Mouse (Mus musculus) forebrain, embryonic 13.5 days (tissue): Measurements from ENCODE around the gene Wbp4. TPM values are rescaled to one million over a fixed set of nuclear protein-coding genes. Genes with fewer than 3 reads are reported as not detected.

Experiments used
- ATAC-seq: fragments of 200-750 bp; cut with Nextera tagmentation; 2 replicates; pipeline ENCODE4 v1.8.0; 2017
- H3K27ac ChIP-seq: fragments of 300-500 bp; sonication (generic); 2 replicates; pipeline ENCODE4 v1.5.1; 2015; ENCODE audit warnings: inconsistent platforms, mild to moderate bottlenecking, moderate library complexity
- H3K27me3 ChIP-seq: fragments of 300-500 bp; sonication (generic); 2 replicates; pipeline ENCODE4 v1.6.1; 2015; ENCODE audit warnings: mild to moderate bottlenecking, inconsistent platforms
- H3K36me3 ChIP-seq: fragments of 300-500 bp; sonication (generic); 2 replicates; pipeline ENCODE4 v1.6.1; 2015; ENCODE audit warnings: mild to moderate bottlenecking, inconsistent platforms; ENCODE audit not compliant: poor library complexity, severe bottlenecking
- H3K4me1 ChIP-seq: fragments of 300-500 bp; sonication (generic); 2 replicates; pipeline ENCODE4 v1.6.1; 2015; ENCODE audit warnings: inconsistent platforms
- H3K4me2 ChIP-seq: fragments of 300-500 bp; sonication (generic); 2 replicates; pipeline ENCODE4 v1.6.1; 2015; ENCODE audit warnings: inconsistent platforms, mild to moderate bottlenecking, moderate library complexity
- H3K4me3 ChIP-seq: fragments of 300-500 bp; sonication (generic); 2 replicates; pipeline ENCODE4 v1.5.1; 2015; ENCODE audit warnings: mild to moderate bottlenecking, inconsistent platforms
- H3K9ac ChIP-seq: fragments of 300-500 bp; sonication (generic); 2 replicates; pipeline ENCODE4 v1.6.1; 2015; ENCODE audit warnings: mild to moderate bottlenecking, inconsistent platforms
- H3K9me3 ChIP-seq: fragments of 300-500 bp; sonication (generic); replicated peaks from 2 replicates; pipeline ENCODE4 v1.6.1; 2016; ENCODE audit warnings: inconsistent platforms
- WGBS: fragments of 180-500 bp; shearing (Covaris S2); methylation state at CpG from one replicate; pipeline ENCODE4 v1.1.7; 2015; 5-methylcytosine and 5-hydroxymethylcytosine counted together
- polyA plus RNA-seq: library from polyadenylated mRNA; unstranded; fragments of >200 nt; fragmentation: Nextera tagmentation; extraction: Ambion mirVana; gene quantifications from 2 replicates; pipeline ENCODE4 v1.2.1, GENCODE M21; 2015

Wbp4 gene
- polyA plus RNA-seq, 1 experiment from 2014 or later: 51.4 TPM

DNA sequence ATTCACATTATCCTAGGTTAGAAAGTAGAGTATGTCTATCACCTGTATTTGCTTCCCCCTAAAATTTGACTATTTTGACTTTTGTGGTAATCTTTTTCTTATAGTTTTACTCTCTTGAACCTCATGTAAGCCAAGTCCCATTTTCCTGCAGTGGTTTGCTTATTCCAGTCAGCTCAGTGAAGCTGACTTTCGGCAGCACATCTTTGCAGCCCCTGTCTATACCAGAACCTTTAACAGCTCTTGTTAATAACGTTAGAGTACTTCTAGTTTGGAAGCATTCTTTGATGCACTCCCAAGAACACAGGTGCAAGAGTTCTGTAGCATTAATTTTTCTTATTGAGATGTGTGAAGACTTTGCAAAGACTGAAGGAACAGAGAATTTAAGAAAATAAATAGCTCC, 36.8 kb upstream of the Wbp4 start:
- H3K9me3 ChIP-seq: no peaks in the 10 kb centered on the region
- WGBS: 89% methylated on average over 2 of the region's 2 CpGs

DNA sequence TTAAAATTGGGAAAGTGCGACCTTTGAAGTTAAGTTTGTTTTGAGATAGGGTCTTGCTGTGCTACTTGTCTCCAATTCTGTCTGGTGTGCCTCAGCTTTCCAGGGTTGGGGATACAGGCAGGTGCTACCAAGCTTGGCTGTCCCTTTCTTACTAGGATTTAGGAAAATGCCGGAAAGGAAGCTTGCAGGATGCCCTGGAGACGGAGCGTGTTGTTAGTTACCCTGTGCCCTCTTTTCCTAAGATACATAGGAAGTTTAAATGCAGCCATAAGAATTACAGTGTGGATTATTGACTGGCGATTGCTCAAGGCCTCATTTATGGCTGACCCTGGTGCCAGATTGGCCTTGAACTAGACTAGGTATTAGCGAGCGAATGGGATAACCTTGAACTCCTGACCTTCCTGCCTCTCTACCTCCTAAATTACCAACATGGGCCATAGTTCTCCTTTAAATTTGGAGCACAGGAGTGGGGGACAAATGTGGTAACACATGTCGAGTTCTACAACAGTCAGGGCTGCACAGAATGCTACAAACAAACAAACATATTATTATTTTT, 35.9 kb upstream of the Wbp4 start:
- H3K27me3 ChIP-seq: no peaks in the 10 kb centered on the region
- 0 out of 2 replicates have a peak, but pooled peaks cover 3% of the 10 kb centered on the region for H3K4me1 ChIP-seq
- H3K4me3 ChIP-seq: no peak overlapping the region
- H3K9me3 ChIP-seq: no peaks in the 10 kb centered on the region
- ATAC-seq: no peak
- WGBS: 93% methylated on average over 8 of the region's 8 CpGs
- no peak overlapping the region for H3K4me2 ChIP-seq
- no peaks in the 10 kb centered on the region for H3K36me3 ChIP-seq
- H3K27ac ChIP-seq: no peak overlapping the region
- no peak overlapping the region for H3K9ac ChIP-seq

More for the DNA sequence above, 36.8 kb upstream of the Wbp4 start:
- Histone ChIP-seq H3K27ac (no peak overlapping the region), H3K4me2 (no peak overlapping the region), H3K27me3 (no peaks in the 10 kb centered on the region), H3K9ac (no peak overlapping the region), H3K4me3 (no peak overlapping the region), H3K36me3 (no peaks in the 10 kb centered on the region), H3K4me1 (0 out of 2 replicates have a peak, but pooled peaks cover 3% of the 10 kb centered on the region)
- ATAC-seq: no peak

DNA sequence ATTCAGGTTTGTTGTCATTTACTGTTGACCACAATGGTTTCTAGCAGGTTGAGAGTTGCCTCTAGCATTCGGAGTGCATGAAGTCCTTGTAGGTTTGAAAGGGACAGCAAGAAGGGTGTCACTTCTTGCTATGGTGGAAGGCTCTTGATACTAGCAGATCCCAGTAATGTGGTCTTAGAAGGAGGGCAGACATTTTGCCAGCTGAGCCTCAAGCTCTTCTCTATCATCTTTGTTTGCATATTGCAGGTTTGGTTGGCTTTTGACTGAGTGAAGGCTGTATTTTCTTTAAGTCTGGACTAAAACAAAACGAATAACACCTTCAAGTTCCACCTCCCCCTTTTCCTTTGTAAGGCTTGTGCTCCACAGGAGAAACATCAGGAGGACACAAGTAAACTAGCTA, 35.4 kb upstream of the Wbp4 start:
- Histone ChIP-seq H3K4me1 (0 out of 2 replicates have a peak, but pooled peaks cover 3% of the 10 kb centered on the region), H3K27me3 (no peaks in the 10 kb centered on the region), H3K4me3 (no peak overlapping the region), H3K27ac (no peak overlapping the region), H3K4me2 (no peak overlapping the region), H3K9me3 (no peaks in the 10 kb centered on the region), H3K9ac (no peak overlapping the region), H3K36me3 (no peaks in the 10 kb centered on the region)
- 83% methylated on average over 2 of the region's 2 CpGs for WGBS
- no peak for ATAC-seq

DNA sequence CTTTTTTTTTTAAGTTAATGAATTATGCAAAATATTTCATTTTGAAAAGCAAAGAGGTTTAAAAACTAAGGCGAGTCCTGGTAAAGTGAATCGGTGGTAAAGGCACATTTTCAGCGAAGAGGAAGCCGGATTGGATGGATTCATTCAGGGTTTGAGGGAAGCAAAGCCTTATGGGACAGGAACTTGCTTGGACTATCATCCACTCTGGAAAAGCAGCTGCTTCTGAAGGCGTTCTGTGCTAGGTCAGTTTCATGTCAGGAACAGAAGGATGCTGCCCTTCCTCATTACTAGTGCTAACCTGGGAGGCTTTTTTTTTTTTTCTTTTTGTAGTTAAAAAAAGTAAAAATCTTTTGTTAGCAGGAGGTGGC, 34.9 kb upstream of the Wbp4 start:
- no peak overlapping the region for H3K4me3 ChIP-seq
- H3K4me2 ChIP-seq: no peak overlapping the region
- H3K9me3 ChIP-seq: no peaks in the 10 kb centered on the region
- no peak for ATAC-seq
- H3K9ac ChIP-seq: no peak overlapping the region
- no peaks in the 10 kb centered on the region for H3K27me3 ChIP-seq
- 79% methylated on average over 5 of the region's 5 CpGs for WGBS
- H3K4me1 ChIP-seq: 0 out of 2 replicates have a peak, but pooled peaks cover 3% of the 10 kb centered on the region
- no peaks in the 10 kb centered on the region for H3K36me3 ChIP-seq
- no peak overlapping the region for H3K27ac ChIP-seq

DNA sequence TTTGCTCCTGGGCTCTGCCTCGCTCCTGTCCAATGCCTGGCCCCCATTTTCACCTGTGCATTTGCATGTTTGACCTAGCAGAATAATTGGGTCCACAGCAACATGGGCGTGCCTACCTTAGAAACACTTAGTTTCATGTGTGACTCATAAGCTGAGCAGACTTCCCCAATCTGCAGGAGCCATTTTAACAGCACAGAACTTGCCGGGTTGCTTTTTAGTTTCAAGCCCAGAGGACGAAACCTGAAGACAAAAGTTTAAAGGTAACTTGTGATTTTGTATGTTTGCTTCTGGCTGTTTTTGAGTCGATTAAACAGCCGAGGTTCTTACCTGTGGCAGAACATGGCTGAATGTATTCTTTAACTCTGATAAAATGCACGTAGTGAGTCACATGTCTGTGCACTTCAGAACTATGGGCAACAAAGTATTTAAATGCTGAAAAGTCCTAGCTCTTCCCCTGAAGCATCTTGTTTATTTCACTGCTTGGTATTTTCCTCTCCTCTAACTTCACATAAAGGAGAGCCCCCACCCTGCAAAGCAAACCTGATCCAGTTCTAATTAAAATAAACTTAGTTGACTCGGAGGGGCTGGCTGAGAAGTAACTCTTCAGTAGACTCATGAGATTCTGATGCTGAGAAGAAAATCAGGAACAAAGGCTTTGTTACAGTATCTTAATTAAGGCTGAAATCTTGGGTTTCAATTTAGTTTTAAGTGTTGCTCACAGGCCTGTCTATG, 34.4 kb upstream of the Wbp4 start:
- no peaks in the 10 kb centered on the region for H3K36me3 ChIP-seq
- H3K9ac ChIP-seq: no peak overlapping the region
- no peak overlapping the region for H3K4me2 ChIP-seq
- no peaks in the 10 kb centered on the region for H3K27me3 ChIP-seq
- WGBS: 78% methylated on average over 8 of the region's 8 CpGs
- no peak overlapping the region for H3K4me3 ChIP-seq
- H3K27ac ChIP-seq: no peak overlapping the region
- no peak for ATAC-seq
- 0 out of 2 replicates have a peak, but pooled peaks cover 3% of the 10 kb centered on the region for H3K4me1 ChIP-seq
- H3K9me3 ChIP-seq: no peaks in the 10 kb centered on the region

DNA sequence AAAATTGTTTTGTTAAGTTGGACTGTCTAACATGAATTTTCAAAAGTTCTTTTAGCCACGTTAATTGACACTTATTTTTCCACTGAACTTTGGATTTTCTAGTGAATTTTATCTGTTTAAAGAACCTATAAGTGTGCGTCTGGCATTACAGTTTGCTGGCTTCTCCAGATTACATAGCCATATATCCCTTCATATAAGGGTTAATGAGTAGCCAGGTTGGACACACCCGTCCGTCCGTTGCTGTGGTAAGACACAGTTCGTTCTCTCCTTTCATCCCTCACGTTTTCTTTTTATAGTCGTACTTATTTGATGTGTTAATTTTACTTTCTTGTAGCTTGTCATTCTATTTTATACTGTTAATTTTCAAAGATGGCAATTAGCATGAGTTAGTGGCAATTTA, 33.8 kb upstream of the Wbp4 start:
- ATAC-seq: no peak
- Histone ChIP-seq H3K27me3 (no peaks in the 10 kb centered on the region), H3K9ac (no peak overlapping the region), H3K9me3 (no peaks in the 10 kb centered on the region), H3K27ac (no peak overlapping the region), H3K4me1 (0 out of 2 replicates have a peak, but pooled peaks cover 3% of the 10 kb centered on the region), H3K4me3 (no peak overlapping the region), H3K4me2 (no peak overlapping the region), H3K36me3 (no peaks in the 10 kb centered on the region)
- 77% methylated on average over 8 of the region's 8 CpGs for WGBS

DNA sequence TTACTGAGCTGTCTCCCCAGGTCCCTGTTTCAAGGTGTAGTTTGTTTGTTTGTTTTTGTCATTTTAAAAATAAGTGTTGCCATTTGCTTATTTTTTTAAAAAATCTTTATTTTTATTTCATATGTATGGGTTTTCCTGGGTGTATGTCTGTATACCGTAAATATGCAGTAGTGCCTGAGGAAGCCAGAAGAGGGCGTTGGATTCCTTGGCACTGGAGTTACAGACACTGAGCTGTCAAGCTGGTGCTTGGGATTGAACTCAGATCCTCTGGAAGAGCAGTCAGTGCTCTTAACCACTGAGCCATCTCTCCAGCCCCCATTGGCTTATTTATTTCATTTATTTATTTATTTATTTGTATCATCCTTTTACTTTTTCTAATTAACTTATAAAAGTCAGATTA, 32.6 kb upstream of the Wbp4 start:
- Histone ChIP-seq H3K9ac (no peak overlapping the region), H3K4me2 (no peak overlapping the region), H3K36me3 (no peaks in the 10 kb centered on the region), H3K9me3 (no peaks in the 10 kb centered on the region), H3K4me3 (no peak overlapping the region), H3K27ac (no peak overlapping the region), H3K27me3 (no peaks in the 10 kb centered on the region), H3K4me1 (no peaks in the 10 kb centered on the region)
- 73% methylated on average over 2 of the region's 2 CpGs for WGBS
- no peak for ATAC-seq

DNA sequence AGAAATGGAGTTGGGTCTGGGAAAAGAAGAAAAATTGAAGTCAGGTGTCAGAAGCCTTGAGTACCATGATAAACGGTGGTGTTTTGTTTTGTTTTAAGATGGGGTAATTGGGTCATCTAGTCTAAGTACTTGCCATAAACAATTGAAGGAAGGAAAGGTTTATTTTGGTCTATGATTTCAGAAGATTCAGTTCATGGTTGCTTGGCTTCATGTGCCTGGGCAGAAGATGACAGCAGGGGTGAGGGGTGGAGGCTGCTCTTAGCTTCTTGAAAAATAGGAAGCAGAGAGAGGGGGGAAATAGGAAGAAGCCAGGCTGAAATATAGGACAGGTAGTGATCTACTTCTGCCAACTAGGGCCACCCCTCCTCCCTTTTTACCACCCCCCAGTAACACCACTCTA, 30.2 kb upstream of the Wbp4 start:
- Histone ChIP-seq H3K4me3 (no peak overlapping the region), H3K4me2 (no peak overlapping the region), H3K27ac (no peak overlapping the region), H3K4me1 (no peaks in the 10 kb centered on the region), H3K36me3 (no peaks in the 10 kb centered on the region), H3K27me3 (no peaks in the 10 kb centered on the region), H3K9ac (no peak overlapping the region), H3K9me3 (no peaks in the 10 kb centered on the region)
- no peak for ATAC-seq
- WGBS: 94% methylated on average over 1 of the region's 1 CpGs

DNA sequence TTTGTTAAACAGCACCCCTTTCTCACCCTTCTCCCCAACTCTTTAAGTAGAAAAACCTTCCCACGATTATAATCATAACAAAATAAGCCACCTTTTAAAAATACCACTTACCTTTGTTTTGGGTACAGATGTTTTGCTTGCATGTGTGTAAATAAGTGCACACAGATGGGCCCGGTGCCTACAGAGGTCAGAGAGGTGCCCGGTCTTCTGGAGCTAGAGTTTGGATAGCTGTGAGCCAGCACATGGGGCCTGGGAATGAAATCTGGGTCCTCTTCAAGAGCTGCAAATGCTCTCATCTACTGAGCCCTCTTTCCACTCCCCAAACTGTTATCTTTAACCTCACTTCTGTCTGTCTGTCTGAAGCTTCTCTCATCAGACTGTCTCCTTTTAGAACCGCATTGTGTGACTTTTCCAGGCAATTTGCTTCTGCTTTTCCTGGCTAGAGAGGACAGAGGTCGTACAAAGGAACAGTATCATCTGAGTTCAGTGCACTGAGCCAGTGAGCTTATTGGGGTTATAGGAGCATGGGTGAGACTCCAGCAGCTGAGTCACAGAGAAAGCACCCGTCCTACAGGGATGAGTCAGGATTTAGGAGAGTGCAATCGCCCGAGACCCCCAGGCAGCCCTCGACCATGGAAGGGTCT, 27.5 kb upstream of the Wbp4 start:
- no peak overlapping the region for H3K4me3 ChIP-seq
- no peak overlapping the region for H3K27ac ChIP-seq
- no peak for ATAC-seq
- H3K4me1 ChIP-seq: no peaks in the 10 kb centered on the region
- no peaks in the 10 kb centered on the region for H3K27me3 ChIP-seq
- H3K9ac ChIP-seq: no peak overlapping the region
- 89% methylated on average over 9 of the region's 9 CpGs for WGBS
- H3K9me3 ChIP-seq: no peaks in the 10 kb centered on the region
- H3K4me2 ChIP-seq: no peak overlapping the region
- no peaks in the 10 kb centered on the region for H3K36me3 ChIP-seq

DNA sequence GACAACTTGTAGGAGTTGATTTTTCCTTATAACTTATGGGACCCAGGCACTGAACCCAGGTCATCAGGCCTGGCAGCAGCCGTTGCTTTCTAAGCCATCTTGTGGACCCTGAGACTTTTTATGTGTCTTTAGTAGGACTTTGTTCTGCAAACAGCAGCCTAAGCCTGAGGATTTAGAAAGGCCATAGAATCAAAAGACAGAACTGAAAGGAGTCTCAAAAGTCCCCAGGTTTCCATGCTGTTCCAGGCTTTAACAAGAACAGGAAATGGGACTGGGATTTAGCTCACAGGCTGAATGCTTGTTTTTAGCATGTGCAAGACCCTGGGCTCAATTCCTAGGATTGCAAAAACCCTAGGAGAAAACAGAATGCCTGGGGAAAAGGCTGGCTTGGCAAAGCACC, 26.5 kb upstream of the Wbp4 start:
- no peak overlapping the region for H3K4me3 ChIP-seq
- H3K9ac ChIP-seq: no peak overlapping the region
- no peak overlapping the region for H3K27ac ChIP-seq
- no peak for ATAC-seq
- H3K4me2 ChIP-seq: no peak overlapping the region
- no peaks in the 10 kb centered on the region for H3K9me3 ChIP-seq
- WGBS: 59% methylated on average over 1 of the region's 1 CpGs
- H3K4me1 ChIP-seq: no peaks in the 10 kb centered on the region
- H3K27me3 ChIP-seq: no peaks in the 10 kb centered on the region
- H3K36me3 ChIP-seq: no peaks in the 10 kb centered on the region

DNA sequence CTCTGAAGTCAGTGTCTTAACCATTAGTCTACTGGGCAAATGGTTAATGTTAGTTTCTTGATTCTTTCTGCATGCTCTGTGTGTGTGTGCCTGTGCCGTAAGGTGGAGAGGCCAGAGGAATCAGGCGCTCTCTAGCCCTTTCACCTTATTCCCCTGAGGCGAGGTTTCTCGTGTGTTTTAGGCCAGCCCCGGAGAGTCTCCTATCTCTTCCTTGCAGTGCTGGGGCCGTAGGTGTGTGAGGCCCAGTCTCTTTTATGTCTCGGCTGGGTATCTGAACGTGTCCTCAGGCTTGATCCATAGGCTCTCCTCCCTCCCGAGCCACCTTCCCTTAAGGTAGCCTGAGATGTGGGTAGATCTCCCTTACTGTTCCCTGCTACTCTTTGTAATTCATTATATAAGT, 24.9 kb upstream of the Wbp4 start:
- Histone ChIP-seq H3K27me3 (no peaks in the 10 kb centered on the region), H3K4me3 (no peak overlapping the region), H3K27ac (no peak overlapping the region), H3K9ac (no peak overlapping the region), H3K36me3 (no peaks in the 10 kb centered on the region), H3K9me3 (no peaks in the 10 kb centered on the region), H3K4me1 (no peaks in the 10 kb centered on the region), H3K4me2 (no peak overlapping the region)
- no peak for ATAC-seq
- 85% methylated on average over 9 of the region's 9 CpGs for WGBS

DNA sequence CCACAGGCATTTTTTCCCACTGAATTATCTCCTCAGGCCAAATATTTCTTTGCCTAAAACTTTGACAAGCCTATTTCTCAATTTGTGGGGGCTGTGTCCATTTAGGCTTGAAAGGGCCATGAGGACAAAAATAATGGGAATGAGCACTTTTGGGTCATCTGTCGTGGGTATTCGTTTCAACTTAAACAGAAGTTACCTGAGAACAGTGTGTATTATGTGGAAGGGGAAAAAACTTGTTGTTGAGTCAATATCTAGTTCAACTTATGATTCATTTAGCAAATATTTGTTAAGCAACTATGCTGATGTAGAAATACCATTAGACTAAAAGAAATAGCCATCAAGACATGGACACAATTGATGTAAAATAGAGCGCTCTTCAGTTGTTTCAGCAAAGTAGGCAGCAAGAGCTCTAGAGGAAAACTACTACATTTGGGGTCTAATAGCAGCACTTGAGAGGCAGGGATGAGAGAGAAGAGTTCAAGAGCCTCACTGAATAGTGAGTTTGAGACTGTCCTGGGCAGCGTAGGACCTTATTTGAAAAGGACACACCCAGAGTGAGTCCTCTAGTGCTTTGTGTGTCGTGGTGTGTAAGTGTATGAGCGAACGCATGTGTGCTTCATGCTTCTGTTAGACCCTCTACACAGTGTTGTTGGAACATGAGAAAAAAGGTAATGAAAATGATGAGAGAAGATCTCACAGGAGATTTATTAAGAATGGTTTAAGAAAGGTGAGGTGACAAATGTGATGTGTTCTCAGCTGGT, 23.1 kb upstream of the Wbp4 start:
- WGBS: 93% methylated on average over 7 of the region's 7 CpGs
- Histone ChIP-seq H3K9ac (no peak overlapping the region), H3K4me2 (no peak overlapping the region), H3K9me3 (no peaks in the 10 kb centered on the region), H3K36me3 (no peaks in the 10 kb centered on the region), H3K4me3 (no peak overlapping the region), H3K27ac (no peak overlapping the region), H3K4me1 (no peaks in the 10 kb centered on the region), H3K27me3 (no peaks in the 10 kb centered on the region)
- no peak for ATAC-seq
